Mouse (Mus musculus): ENCODE results near the gene Dbn1.
A peak's percentile ranks its signal among the peaks of the same experiment; 100 is the strongest.

- TF ChIP-seq CTCF (IDR thresholded peaks at IDR 0.05; ENCODE audit: extremely low read depth, insufficient read length, insufficient replicate concordance, low read depth, low read length) (peak; percentile 55; the same call in 1 of the 2 replicates), POLR2A (IDR thresholded peaks at IDR 0.05; ENCODE audit: low read depth, low read length) (no peak)
Observed at GRCm38 (mm10) chr13:55478036-55478435, 9.9 kb downstream of the Dbn1 start.

Measured in small intestine, adult 2 months (tissue).